Mouse (Mus musculus) midbrain, postnatal 0 days (tissue): ENCODE data around the gene Dnaja2. TPM values are rescaled to one million over a fixed set of nuclear protein-coding genes. Genes with fewer than 3 reads are reported as not detected.

Source experiments
- ATAC-seq: fragments of 200-750 bp; cut with Nextera tagmentation; 2 replicates; pipeline ENCODE4 v1.8.0; 2017; ENCODE audit warnings: moderate number of reproducible peaks, mild to moderate bottlenecking, moderate TSS enrichment, moderate library complexity; ENCODE audit not compliant: low FRiP score
- DNase-seq: peaks from one replicate; pipeline ENCODE4 v3.0.0-alpha.2; 2015; ENCODE audit warnings: low spot score
- H3K27ac ChIP-seq: fragments of 300-500 bp; sonication (generic); 2 replicates; pipeline ENCODE4 v1.5.1; 2014; ENCODE audit warnings: low read depth, mild to moderate bottlenecking, low read length, mixed read lengths
- H3K27me3 ChIP-seq: fragments of 300-500 bp; sonication (generic); 2 replicates; pipeline ENCODE4 v1.6.1; 2014; ENCODE audit warnings: low read length, control low read depth, mixed read lengths; ENCODE audit not compliant: insufficient read depth
- H3K36me3 ChIP-seq: fragments of 300-500 bp; sonication (generic); 2 replicates; pipeline ENCODE4 v1.6.1; 2014; ENCODE audit warnings: low read length, control low read depth, mixed read lengths; ENCODE audit not compliant: insufficient read depth
- H3K4me1 ChIP-seq: fragments of 300-500 bp; sonication (generic); 2 replicates; pipeline ENCODE4 v1.6.1; 2014; ENCODE audit warnings: mild to moderate bottlenecking, control low read depth, antibody characterized with exemption, low read length, mixed read lengths; ENCODE audit not compliant: insufficient read depth
- H3K4me2 ChIP-seq: fragments of 300-500 bp; sonication (generic); 2 replicates; pipeline ENCODE4 v1.6.1; 2014; ENCODE audit warnings: low read depth, mild to moderate bottlenecking, low read length, mixed read lengths; ENCODE audit not compliant: poor library complexity, severe bottlenecking
- H3K4me3 ChIP-seq: fragments of 300-500 bp; sonication (generic); 2 replicates; pipeline ENCODE4 v1.5.1; 2014; ENCODE audit warnings: low read depth, mild to moderate bottlenecking, low read length, moderate library complexity
- H3K9ac ChIP-seq: fragments of 300-500 bp; sonication (generic); replicated peaks from 2 replicates; pipeline ENCODE4 v1.6.1; 2014; ENCODE audit warnings: mild to moderate bottlenecking, low read length, moderate library complexity, mixed read lengths; ENCODE audit not compliant: poor library complexity, severe bottlenecking
- H3K9me3 ChIP-seq: fragments of 300-500 bp; sonication (generic); 2 replicates; pipeline ENCODE4 v1.6.1; 2016; ENCODE audit warnings: low read length, control low read depth
- CTCF ChIP-seq: IDR thresholded peaks from 2 replicates; pipeline ENCODE4 v1.5.1; 2016; ENCODE audit warnings: antibody characterized with exemption, mild to moderate bottlenecking
- WGBS: fragments of 180-500 bp; shearing (Covaris S2); extraction: QIAGEN DNeasy Blood & Tissue Kit; methylation state at CpG from one replicate; pipeline ENCODE4 v1.1.7; 2014; 5-methylcytosine and 5-hydroxymethylcytosine counted together
- polyA plus RNA-seq: library from polyadenylated mRNA; unstranded; fragments of >200 nt; fragmentation: Nextera tagmentation; extraction: Ambion mirVana; gene quantifications from 2 replicates; pipeline ENCODE4 v1.2.1, GENCODE M21; 2015
- total RNA-seq: library from RNA; depleted of rRNA; stranded (reverse); fragments of >200 nt; gene quantifications from 2 replicates; pipeline ENCODE4 v1.2.3, GENCODE M21; 2014

Dnaja2 gene
- total and polyA plus RNA-seq, 2 experiments from 2014 or later = 66.9 to 145 TPM

DNA sequence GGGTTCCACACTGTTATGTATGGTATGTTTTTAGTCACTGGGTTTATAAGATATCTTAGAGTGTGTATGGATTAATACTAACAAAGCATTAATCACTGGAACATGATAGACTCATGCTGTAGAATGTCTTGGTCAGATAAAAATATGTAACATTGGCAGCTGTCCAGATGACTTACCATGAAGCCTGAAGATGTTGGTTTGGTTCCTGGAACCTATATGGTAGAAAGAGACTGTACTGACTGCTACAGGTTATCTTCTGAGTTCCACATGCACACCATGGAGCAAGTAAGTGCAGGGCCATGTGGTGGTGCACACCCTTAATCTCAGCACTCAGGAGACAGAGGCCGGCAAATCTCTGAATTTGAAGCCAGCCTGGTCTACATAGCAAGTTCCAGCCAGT lies 24.4 kb downstream of the Dnaja2 start:
- Histone ChIP-seq H3K27me3 (no peaks in the 10 kb centered on the region), H3K9me3 (no peaks in the 10 kb centered on the region), H3K36me3 (peaks cover 7% of the 10 kb centered on the region; the same call in 1 of the 2 replicates), H3K27ac (no peak overlapping the region), H3K9ac (no peak overlapping the region), H3K4me3 (no peak overlapping the region), H3K4me2 (no peak overlapping the region), H3K4me1 (no peaks in the 10 kb centered on the region)
- ATAC-seq (no peak), DNase-seq (no peak)
- TF ChIP-seq CTCF = no peak
- 94% methylated on average over 1 of the region's 1 CpGs for WGBS

DNA sequence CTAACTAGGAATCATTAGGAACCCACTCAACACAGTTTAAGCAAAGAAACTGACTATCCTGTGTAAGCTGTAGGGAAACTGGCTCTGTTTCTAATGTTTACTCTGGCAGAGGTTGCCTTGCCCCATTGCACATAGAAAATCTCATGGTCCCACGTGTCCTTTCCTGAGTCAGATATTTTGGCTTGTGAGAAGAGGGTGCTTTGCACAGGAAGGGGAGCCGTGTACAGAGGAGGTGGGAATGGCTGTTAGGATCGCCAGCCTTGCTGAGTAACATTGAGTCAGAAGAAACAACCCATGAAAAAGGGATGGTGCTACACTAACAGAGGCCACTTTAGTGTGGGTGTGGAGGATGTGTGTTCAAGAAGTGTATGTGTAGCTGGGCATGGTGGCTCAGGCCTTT lies 26.2 kb downstream of the Dnaja2 start:
- WGBS = 74% methylated on average over 3 of the region's 3 CpGs
- H3K4me1 ChIP-seq = no peaks in the 10 kb centered on the region
- no peak for TF ChIP-seq CTCF
- H3K27me3 ChIP-seq = no peaks in the 10 kb centered on the region
- DNase-seq (no peak), ATAC-seq (no peak)
- H3K27ac ChIP-seq = no peak overlapping the region
- H3K4me3 ChIP-seq = no peak overlapping the region
- peaks cover 19% of the 10 kb centered on the region; the same call in 1 of the 2 replicates for H3K36me3 ChIP-seq
- no peak overlapping the region for H3K9ac ChIP-seq
- H3K4me2 ChIP-seq = no peak overlapping the region
- no peaks in the 10 kb centered on the region for H3K9me3 ChIP-seq

DNA sequence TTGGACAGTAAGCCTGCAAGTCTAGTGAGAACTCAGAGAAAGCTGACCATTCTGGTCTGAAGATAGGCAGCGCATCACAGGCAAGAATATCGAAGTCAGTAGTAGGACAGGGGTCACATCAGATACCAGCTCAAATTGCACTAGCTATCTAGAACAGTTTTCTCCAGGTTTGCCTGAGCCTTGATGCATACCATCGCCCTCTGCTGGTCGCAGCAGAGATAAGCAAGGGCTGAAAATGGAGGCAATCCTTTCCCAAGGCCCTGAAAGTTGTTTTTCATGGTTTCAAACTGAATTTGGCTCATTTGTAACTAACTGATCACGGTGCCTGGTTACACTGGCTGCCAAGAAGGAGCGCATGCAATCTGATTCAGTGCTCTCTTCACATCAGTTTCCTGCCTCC lies 29.0 kb downstream of the Dnaja2 start:
- DNase-seq = peak; percentile 68
- Histone ChIP-seq H3K9ac (no peak overlapping the region), H3K27ac (no peak overlapping the region), H3K27me3 (no peaks in the 10 kb centered on the region), H3K36me3 (peaks cover 46% of the 10 kb centered on the region), H3K9me3 (no peaks in the 10 kb centered on the region), H3K4me1 (no peaks in the 10 kb centered on the region), H3K4me2 (no peak overlapping the region), H3K4me3 (no peak overlapping the region)
- ATAC-seq = no peak
- TF ChIP-seq CTCF = peak; percentile 93
- 30% methylated on average over 6 of the region's 6 CpGs for WGBS

DNA sequence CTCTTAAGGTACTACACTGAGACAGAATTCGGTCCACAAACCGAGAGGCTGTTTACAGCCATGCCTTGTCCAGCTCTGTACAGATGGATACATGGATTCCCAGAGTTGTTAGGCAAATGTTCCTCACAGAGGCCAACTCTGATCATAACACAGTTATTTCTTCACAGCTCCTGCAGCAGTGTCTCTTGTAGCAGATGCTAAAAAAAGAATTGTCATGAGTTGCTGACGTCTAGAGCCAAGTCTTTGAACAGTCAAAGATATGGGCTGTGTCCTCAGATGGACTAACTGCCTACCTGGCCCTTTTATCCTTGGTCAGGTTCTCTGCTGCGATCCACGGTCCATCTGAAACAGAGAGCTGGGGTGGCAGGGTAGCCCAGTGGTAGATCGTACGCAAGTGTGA lies 31.1 kb downstream of the Dnaja2 start:
- 94% methylated on average over 7 of the region's 7 CpGs for WGBS
- H3K9ac ChIP-seq = no peak overlapping the region
- no peak for TF ChIP-seq CTCF
- H3K4me3 ChIP-seq = no peak overlapping the region
- DNase-seq (no peak), ATAC-seq (no peak)
- H3K27ac ChIP-seq = no peak overlapping the region
- peaks cover 63% of the 10 kb centered on the region for H3K36me3 ChIP-seq
- H3K27me3 ChIP-seq = no peaks in the 10 kb centered on the region
- no peaks in the 10 kb centered on the region for H3K9me3 ChIP-seq
- no peaks in the 10 kb centered on the region for H3K4me1 ChIP-seq
- no peak overlapping the region for H3K4me2 ChIP-seq

DNA sequence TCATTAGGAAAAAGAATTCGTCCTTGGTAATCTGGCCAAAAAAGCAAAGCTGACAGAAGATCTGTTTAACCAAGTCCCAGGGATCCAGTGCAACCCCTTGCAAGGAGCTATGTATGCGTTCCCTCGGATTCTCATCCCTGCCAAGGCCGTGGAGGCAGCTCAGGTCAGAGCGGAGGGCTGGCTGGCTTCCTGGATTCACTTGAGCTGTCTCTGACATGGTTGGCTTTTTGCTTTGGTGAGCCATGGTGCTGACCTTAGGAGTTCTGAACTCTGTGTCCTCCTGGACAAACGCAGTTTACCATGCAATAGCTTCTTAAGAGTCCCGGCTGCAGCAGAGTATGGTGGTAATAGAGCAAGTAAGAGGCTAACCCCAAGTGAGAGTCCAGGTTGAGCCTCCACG lies 33.8 kb downstream of the Dnaja2 start:
- Histone ChIP-seq H3K9me3 (no peaks in the 10 kb centered on the region), H3K4me3 (no peak overlapping the region), H3K4me1 (no peaks in the 10 kb centered on the region), H3K9ac (no peak overlapping the region), H3K4me2 (no peak overlapping the region), H3K27ac (no peak overlapping the region), H3K27me3 (no peaks in the 10 kb centered on the region), H3K36me3 (peaks cover 83% of the 10 kb centered on the region)
- ATAC-seq (no peak), DNase-seq (no peak)
- 93% methylated on average over 8 of the region's 8 CpGs for WGBS
- no peak for TF ChIP-seq CTCF

DNA sequence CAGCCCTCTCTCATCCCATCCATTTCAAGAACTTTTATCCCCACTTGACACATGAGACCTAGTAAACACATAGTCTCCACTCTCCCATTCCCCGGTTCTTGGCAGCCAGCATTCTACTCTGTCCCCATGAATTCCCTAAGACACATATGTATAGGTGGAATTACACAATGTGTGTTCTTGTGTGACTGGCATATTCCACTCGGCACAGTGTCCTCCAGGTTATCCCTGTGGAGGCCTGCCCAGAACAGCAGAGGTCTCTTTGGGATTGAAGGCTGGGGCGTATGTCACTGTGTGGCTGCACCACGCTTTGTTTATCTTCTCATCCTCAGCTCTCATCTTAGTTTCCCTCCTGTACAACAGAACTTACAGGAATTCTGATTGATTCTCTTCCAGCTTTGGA lies 34.6 kb downstream of the Dnaja2 start:
- 96% methylated on average over 4 of the region's 4 CpGs for whole genome bisulfite sequencing
- no peaks in the 10 kb centered on the region for H3K27me3 ChIP-seq
- H3K27ac ChIP-seq = no peak overlapping the region
- no peak overlapping the region for H3K4me2 ChIP-seq
- DNase-seq = no peak
- H3K4me1 ChIP-seq = no peaks in the 10 kb centered on the region
- no peak for TF ChIP-seq CTCF
- H3K9ac ChIP-seq = no peak overlapping the region
- H3K4me3 ChIP-seq = no peak overlapping the region
- no peak for ATAC-seq
- no peaks in the 10 kb centered on the region for H3K9me3 ChIP-seq
- peaks cover 90% of the 10 kb centered on the region for H3K36me3 ChIP-seq
